Mouse (Mus musculus) right cerebral cortex, postnatal 36 days (tissue): ENCODE data around the gene Bola2.
"Not testable (repeated sequence)": the region's sequence is repeated elsewhere in the genome, so short reads cannot be mapped to it uniquely, and the experiment has no call there.

Source experiments
- DNase-seq, 2 experiments: peaks; one replicate each; pipeline ENCODE4 v3.0.0; 2022; ENCODE audit warnings: low spot score in 2 of 2, mixed read lengths in 1 of 2

The Bola2 gene

GRCm38 (mm10) chr7:126708175-126708952, 13.2 kb downstream of the Bola2 start:
- DNase-seq: no peak

DNA sequence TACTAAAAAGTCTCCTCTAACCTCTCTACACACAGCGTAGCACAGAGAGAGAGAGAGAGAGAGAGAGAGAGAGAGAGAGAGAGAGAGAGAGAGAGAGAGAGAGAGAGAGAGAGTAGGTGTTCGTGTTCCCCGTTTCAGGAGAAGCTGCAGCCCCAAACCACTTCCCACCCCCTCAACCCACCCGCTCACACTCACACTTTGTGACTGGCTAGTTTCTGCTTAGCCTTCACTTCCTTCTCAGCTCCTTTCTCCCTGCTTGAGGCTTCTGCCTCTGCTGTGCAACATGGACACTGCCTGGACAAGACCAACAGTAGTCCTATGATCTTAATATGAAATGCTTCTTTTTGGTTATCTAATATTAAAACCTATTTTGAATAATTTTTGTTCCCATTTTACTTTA, 15.1 kb downstream of the Bola2 start:
- DNase-seq: no peak

- DNase-seq: no peak
Measured at GRCm38 (mm10) chr7:126711910-126712309, 16.7 kb downstream of the Bola2 start.

- DNase-seq: no peak
Measured at GRCm38 (mm10) chr7:126715679-126716078, 20.5 kb downstream of the Bola2 start.

DNA sequence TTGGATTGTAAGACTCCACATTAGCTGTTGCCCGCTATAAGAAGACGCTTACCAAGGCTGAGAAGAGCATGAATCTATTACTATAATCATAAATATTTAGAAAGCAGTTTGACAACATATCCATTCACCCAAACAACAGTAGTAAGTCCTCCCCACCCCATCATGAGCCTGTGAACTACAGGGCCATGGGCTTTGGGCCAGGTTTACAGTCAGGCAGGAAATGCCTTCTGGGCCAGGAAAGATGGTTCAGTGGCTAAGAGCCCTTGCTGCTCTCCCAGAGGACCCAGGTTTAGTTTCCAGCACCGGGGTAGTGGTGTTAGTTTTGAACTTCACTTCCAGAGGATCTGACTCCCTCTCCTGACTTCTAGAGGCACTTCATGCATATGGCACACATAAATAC, 22.4 kb downstream of the Bola2 start:
- no peak for DNase-seq

- DNase-seq: no peak
Measured at GRCm38 (mm10) chr7:126718787-126719337, 23.7 kb downstream of the Bola2 start.

DNA sequence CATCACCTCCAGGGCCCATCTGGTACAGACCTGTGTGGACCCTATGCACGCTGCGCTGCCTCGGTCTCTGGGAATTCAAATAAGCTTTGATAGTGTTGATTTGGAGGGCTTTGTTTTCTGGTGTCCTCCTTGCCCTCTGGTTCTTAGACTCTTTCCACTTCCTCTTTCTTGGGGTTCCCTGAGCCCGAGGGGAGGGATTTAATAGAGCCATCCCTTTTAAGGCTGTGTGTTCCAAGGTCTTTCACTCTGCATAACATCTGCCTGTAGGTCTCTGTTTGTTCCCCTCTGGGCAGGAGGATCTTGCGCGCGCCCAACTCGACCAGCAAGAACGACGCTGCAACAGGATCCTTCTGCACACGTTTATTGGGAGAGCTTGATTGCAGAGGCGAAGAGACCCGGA, 26.4 kb downstream of the Bola2 start:
- DNase-seq: no peak

GRCm38 (mm10) chr7:126725077-126725476, 29.9 kb downstream of the Bola2 start:
- no peak for DNase-seq

DNA sequence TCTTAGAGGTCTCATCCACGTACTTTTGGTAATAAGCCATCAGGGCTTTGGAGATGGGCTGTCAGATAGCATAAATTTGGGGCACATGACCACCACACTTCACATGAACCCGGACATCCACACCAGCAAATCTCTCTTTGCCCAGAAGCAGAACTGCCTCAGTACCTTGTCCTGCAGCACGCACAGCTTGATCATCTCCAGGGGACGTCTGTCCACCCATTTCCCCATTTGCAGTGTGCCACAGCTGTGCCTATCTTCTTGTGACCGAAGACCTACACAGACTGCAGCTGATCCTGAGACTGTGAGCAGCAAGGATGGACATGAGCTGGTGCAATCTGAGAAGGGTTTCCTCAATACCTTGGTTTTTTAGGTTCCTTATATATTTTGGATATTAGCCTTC, 30.5 kb downstream of the Bola2 start:
- no peak for DNase-seq

DNA sequence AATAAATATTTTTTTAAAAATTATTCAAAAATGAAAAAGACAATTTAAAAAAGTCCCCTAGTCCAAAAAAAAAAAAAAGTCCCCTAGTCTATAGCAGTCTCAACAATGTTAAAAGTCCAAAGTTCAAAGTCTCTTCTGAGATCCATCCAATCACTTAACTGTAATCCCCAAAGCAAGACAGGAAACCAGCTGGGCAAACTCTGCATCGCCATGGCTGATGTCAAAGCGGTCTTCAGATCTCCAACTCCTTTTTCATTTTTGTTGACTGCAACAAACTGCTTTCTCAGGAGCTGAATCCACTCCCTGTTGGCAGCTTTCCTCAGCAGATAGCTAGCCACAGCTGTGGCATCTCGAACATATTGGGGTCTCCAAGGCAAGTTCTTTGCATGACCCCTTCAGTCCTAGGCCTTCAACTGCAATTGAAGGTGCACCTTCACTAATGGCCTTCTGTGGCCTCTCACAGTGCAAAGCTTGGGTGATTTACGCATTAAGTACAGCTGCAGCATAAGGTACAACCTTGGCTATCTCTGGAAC, 35.1 kb downstream of the Bola2 start:
- DNase-seq: not testable (repeated sequence)

GRCm38 (mm10) chr7:126736122-126736521, 40.9 kb downstream of the Bola2 start:
- DNase-seq: no peak

GRCm38 (mm10) chr7:126739551-126739950, 44.4 kb downstream of the Bola2 start:
- peak; percentile 67 to 84 for DNase-seq

DNA sequence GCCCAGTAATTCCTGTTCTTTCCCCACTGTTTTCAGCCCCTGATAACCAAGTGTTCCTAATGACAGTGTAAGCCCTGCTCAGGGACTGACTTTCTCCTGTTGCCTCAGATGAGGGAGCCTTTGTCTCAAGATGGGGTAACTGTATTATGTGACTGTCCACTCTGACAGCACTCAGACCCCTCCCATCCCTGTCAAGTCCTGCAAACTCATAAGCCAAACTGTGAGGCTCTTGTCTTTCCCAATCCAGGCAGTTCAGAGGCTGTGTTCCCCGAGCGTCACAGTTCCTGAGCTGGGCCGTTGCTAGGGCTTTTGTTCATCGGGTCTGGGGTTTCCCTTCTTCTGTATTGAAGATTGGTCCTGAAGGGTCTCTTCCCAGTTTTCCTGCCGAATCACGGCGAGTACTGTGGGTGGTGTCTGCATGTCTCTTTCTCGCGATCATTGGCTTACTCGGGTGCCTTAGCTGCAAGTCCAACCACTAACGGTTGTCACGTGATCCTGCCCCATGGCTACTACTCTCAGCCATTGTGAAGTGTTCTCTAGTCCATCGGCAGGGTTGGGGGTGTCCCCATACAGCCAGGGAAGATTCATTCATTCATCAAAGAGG, 45.0 kb downstream of the Bola2 start:
- DNase-seq: no peak

GRCm38 (mm10) chr7:126740977-126741376, 45.8 kb downstream of the Bola2 start:
- no peak for DNase-seq

DNA sequence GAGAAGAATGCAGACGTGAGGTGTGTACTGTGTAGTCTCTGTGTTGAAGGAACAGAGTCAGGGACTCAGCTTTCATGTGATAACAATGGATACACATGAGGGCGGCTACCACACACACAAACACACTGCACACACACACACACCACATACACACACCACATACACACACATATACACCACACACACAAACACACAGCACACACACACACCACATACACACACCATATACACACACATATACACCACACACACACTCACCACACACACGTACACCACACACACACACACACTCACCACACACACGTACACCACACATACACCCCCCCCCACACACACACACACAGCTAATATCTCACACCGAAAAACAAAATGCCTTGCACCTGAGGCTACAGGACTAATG, 46.3 kb downstream of the Bola2 start:
- DNase-seq: no peak

GRCm38 (mm10) chr7:126741964-126742482, 46.8 kb downstream of the Bola2 start:
- DNase-seq: no peak

GRCm38 (mm10) chr7:126746066-126746465, 50.9 kb downstream of the Bola2 start:
- no peak for DNase-seq

GRCm38 (mm10) chr7:126746798-126747197, 51.6 kb downstream of the Bola2 start:
- no peak for DNase-seq

DNA sequence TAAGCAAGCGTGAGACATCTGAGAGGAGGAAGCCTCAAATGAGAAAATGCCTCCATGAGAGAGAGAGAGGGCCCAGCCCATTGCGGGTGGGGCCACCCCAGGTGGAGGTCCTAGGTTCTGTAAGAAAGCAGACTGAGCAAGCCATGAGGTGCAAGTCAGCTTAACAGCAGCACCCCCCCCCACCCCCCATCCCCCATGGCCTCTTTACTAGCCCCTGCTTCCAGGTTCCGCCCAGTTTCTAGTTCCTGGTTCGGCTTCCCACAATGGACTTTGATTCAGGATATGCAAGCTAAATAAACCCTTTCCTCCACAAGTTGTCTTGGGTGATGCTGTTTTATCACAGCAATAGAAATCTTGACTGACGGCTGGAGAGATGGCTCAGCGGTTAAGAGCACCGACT, 53.6 kb downstream of the Bola2 start:
- DNase-seq: no peak
